Mouse (Mus musculus) adrenal gland, adult (tissue): ENCODE data around the gene Klhl26.

Source experiments
- DNase-seq, 2 experiments: peaks; one replicate each; pipeline ENCODE4 v3.0.0; 2022 to 2023; ENCODE audit warnings: low spot score in 1 of 2; ENCODE audit not compliant: inconsistent age in 2 of 2

Klhl26 gene

DNA sequence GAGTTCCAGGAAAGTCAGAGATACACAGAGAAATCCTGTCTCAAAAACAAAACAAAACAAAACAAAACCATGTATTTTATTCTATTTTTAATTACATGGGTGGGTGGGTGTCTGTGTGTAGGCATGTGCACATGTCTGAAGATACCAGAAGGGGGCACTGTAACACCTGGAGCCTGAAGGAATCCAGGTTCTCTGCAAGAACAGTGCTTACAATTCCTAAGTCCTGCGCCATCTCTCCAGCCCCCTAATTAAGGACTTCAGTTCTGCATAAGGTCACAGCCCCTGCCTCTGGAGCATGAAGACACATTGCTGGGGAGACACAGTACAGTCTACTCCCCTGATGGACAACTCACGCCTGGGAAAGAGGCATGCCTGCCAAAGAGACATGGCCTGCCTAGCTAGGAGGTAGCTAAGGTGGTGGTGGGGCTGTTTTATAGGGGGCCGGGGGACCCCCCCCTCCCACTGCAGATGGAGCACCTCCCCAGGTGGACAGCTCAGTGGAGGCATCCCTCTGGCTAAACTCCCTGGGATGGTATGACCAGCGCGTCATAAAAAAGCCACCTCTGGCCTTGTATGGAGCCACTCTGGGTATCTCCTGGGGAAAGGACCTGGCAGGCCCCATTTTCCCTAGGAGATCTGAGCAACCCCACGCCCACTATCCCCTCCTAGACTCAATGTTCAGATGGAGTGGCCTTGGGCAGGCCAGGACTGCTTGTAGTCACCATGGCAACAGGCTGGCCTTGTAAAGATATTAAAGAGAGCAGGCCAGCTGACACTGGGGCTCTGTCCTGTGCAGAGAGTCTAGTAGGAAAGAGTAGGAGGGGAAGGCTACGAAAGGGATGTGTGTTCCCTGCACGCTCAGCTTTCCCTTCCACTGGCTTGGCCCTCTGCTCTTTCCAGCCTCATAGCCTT, 61.0 kb downstream of the Klhl26 start:
- peak; percentile 84 to 89 for DNase-seq

DNA sequence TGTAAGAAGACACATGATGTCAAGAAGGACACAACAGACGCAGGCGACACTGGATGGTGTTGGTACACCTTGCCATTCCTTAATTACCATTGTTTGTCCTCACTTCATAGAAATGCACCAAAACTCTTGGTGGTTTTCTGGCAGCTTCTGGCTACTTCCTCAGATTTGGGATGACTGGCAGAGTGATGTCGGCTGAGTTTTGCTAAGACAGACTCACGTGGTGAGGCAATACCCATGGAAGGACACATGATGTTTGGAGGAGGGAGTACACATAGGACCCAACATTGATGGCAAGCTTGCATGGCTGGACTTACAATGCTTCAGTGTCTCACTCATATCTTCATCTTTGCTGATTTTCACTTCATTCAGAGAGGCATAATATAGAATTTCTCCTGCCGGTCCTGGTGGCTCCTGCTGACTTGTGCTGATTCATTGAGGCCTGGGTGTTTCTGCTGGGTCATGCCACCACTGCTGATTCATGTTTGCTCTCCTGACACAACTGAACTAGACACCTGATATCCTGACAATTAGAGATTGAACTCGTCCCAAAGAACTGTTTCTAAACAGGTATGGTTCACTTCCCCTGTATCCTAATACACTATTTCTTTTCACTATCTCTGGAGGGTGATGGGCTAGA, 62.3 kb downstream of the Klhl26 start:
- DNase-seq, result no peak

DNA sequence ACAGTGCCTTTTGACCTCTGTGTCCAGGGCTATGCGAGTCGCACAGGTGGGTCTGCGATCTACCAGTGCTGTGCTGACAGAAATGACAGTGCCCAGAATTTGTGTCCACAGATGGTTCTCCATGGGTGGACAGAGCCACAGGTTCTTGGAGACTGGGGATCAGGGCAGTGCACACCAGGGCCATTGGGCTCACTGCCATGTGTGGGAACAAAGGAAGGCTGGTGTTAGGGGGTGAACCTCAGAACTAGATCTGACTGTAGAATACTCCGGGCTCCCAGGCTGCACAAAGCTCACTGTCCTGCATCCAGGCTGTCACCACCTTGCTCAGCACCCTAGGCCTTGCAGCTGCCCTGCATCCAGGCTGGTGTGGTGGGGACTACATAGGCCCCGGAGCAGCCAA, 66.5 kb downstream of the Klhl26 start:
- DNase-seq, result no peak

DNA sequence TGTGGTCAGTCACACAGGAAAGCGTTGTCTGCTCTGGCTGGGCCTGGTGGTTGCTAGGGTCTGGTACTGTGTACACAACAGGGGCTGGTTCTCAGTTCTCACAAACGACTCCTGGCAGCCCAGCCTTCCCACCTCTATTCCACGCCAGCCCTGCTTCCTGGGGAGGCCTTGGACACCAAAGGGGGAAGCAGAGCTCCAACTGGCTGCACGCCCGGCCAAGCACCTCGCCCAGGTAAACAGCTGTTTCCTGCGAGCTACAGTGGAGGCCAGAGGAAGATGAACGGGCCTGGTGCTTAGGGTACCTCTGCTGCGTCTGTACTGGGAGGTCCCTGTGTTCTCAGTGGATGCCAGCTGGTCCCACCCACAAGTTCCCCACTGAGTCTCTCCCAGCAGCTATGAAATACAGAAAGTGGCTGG, 67.3 kb downstream of the Klhl26 start:
- no peak for DNase-seq

DNA sequence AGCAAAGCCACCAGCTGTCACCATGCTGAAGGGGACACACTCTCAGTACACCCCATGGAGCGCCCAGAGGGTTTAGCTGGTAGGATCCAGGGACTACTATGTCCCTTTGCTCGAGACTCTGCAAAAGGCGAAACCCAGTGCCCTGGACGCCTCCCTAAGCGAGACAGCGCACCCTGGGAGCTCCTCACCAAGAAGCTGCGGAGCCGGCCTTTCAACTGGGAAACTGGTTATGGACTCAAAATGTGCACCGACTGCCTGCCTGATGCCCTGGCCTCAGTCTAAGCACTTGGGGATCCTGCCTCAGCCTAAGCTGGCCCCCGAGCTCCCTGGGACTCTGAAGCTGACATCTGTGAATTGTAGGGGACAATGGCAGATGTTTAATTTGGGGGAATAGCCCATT, 67.7 kb downstream of the Klhl26 start:
- no peak for DNase-seq

DNA sequence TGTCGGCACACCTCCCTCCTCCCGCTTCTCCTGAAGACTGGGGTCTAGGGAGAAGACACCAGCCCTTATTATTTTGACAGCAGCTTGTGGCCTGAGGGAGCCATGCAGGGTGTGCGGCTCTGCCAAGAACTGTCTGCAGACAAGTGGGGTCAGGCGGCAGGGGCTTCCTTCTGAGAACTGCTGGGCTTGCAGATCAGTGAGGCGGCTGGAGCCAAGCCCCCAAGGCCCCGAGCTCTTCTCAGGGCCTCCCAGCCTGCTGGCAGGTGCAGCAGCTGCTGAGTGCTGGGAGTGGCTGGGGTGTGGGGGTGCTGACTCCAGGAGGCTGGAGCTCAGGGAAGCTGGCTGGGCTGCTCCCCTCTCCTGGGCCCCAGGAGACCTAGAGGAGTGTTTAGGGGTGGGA, 68.5 kb downstream of the Klhl26 start:
- no peak for DNase-seq

DNA sequence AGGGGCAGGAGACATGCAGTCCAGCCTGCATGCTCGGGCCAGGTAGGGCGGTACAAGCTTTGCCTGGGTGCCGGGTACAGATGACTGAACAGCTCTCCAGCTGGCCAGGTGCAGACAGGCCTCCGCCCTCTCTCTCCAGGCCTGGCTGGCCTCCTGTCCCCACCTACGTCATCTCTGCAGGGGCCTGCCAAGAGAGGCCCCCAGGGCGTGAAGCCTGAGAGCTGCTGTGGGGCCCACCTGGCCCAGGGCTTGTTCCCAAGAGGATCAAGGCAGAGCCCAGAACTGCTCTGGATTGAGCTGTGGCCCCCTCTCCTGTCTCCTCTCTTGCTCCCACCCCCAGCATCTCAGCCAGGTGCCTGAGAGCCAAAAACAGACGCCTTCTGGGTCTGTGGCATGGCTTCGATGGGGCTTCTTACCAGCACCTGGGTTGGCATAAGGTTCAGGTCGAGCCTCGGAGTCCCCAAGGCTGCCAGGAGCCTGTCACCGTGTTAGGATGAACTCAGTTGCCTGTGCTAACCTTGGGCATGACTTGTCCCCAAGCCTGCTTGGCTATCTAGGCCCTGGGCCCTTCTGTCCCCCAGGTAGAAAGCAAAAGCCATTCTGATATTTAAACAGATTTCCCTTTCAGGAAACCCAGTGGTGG, 70.2 kb downstream of the Klhl26 start:
- no peak for DNase-seq

DNA sequence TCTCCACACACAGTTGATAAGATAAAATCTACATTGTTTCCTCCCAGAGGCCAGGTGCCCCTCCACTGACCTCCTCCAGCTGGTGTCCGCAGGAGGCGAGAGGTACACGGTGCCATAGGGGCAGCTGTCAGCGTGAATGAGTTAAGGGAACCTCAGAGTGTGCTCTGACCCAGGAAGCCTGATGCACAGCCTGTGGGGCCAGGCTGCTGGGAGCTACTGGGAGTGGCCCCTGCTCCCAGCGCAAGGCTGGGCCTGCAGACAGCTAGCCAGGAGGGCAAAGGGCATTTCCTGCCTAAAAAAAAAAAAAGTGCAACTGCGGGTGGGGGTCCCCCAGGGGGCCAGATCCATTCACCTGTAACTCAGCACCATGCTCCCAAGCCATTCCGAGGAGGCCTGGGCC, 71.6 kb downstream of the Klhl26 start:
- no peak for DNase-seq

DNA sequence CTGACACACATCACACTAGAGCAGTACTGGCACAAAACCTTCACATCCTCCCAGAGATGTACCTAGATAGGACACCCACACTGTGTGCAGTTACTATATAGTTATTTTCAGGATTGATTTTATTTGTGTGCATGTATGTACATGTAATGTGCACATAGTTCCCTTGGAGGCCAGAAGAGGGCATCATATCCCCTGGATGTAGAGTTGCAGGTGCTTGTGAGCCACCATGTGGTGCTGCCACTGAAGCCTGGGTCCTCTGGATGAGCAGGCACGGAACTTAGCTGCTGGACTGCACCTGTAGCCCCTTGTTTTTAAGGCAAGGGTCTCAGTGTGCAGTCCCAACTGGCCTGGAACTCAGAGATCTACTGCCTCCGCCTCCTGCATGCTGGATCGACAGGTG, 72.6 kb downstream of the Klhl26 start:
- no peak for DNase-seq
